Mouse (Mus musculus): Measurements from ENCODE around the gene Sv2c.

GRCm38 (mm10) chr13:95950434-95951091 is 181.8 kb downstream of the Sv2c start:
- TF ChIP-seq CTCF (conservative IDR thresholded peaks at IDR 0.05; ENCODE audit: insufficient read depth, insufficient read length, low read depth, low read length) (no peak), POLR2A (IDR thresholded peaks at IDR 0.05; ENCODE audit: low read depth, low read length) (no peak)

Data from kidney, adult 2 months (tissue).